Mouse (Mus musculus): Measurements from ENCODE around the gene Sirt7. TPM values are rescaled to one million over a fixed set of nuclear protein-coding genes. Genes with fewer than 3 reads are reported as not detected.

Gene Sirt7
- polyA plus RNA-seq, 1 experiment = 138 TPM

- peak within 1 kb of the TSS; percentile 90 for H3K4me3 ChIP-seq (replicated peaks; ENCODE audit: control insufficient read depth, low read depth, low read length)
- TF ChIP-seq CTCF (IDR thresholded peaks at IDR 0.05; ENCODE audit: control insufficient read depth, insufficient read depth, low read length) (no peak; the same call in 1 of the 2 replicates), POLR2A (IDR thresholded peaks at IDR 0.05; ENCODE audit: borderline replicate concordance, control insufficient read depth, low read depth, low read length) (peak; percentile 65; the same call in 1 of the 2 replicates)
- H3K4me1 ChIP-seq (ENCODE audit: control insufficient read depth, insufficient read depth, low read length) = peaks cover 2% of the 10 kb centered on the region; the same call in 1 of the 2 replicates
- under 1% methylated on average over 56 of the region's 56 CpGs for WGBS
- peak within 1 kb of the TSS; percentile 58 for H3K27ac ChIP-seq (ENCODE audit: control insufficient read depth, insufficient read depth, low read depth, low read length, poor library complexity)
These were observed 7.4 kb downstream of the Sirt7 start, which contains the start of gene Pcyt2 for GRCm38 (mm10) chr11:120617519-120618112. Gene Pcyt2, minus strand, starts transcription at chr11:120617936.

- Histone ChIP-seq H3K4me1 (ENCODE audit: control insufficient read depth, insufficient read depth, low read length) (peaks cover 2% of the 10 kb centered on the region; the same call in 1 of the 2 replicates), H3K4me3 (replicated peaks; ENCODE audit: control insufficient read depth, low read depth, low read length) (peak overlapping the region; percentile 33), H3K27ac (ENCODE audit: control insufficient read depth, insufficient read depth, low read depth, low read length, poor library complexity) (no peak overlapping the region; the same call in 1 of the 2 replicates)
- WGBS = 36% methylated on average over 4 of the region's 4 CpGs
- no peak for TF ChIP-seq POLR2A (IDR thresholded peaks at IDR 0.05; ENCODE audit: borderline replicate concordance, control insufficient read depth, low read depth, low read length)
- TF ChIP-seq CTCF (IDR thresholded peaks at IDR 0.05; ENCODE audit: control insufficient read depth, insufficient read depth, low read length) = no peak
These were observed 8.3 kb downstream of the Sirt7 start for GRCm38 (mm10) chr11:120616617-120617294.

DNA sequence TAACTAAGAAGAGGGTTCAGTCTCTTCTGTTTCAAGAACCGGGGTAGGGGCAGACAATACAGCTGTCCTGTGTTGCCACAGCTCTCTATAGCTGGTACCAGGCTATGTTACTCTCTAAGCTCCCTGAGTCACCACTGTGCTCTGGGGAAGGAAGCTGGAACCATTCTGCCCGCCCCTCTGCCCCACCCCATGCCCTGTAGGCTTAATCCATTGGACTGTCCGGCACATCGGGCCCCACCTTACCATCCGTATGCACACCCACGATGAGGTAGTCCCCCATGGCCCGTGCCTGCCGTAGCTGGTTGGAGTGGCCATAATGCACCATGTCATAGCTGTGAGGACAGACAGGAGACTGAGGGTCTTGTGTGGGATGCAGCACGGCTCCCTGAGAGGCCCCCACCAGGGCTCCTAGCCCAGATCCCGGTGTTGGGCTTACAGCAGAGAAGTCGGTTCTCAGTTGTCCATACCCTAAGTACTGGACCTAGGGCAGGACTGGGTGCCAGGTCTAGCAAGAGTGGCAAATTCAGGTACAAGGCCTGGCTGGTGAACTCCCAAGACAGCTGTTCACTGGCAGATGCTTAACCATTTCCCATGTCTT is 9.3 kb downstream of the Sirt7 start:
- WGBS = 86% methylated on average over 11 of the region's 11 CpGs
- no peak overlapping the region for H3K4me3 ChIP-seq (replicated peaks; ENCODE audit: control insufficient read depth, low read depth, low read length)
- no peak overlapping the region for H3K27ac ChIP-seq (ENCODE audit: control insufficient read depth, insufficient read depth, low read depth, low read length, poor library complexity)
- peaks cover 2% of the 10 kb centered on the region; the same call in 1 of the 2 replicates for H3K4me1 ChIP-seq (ENCODE audit: control insufficient read depth, insufficient read depth, low read length)
- TF ChIP-seq CTCF (IDR thresholded peaks at IDR 0.05; ENCODE audit: control insufficient read depth, insufficient read depth, low read length) (no peak), POLR2A (IDR thresholded peaks at IDR 0.05; ENCODE audit: borderline replicate concordance, control insufficient read depth, low read depth, low read length) (no peak)

DNA sequence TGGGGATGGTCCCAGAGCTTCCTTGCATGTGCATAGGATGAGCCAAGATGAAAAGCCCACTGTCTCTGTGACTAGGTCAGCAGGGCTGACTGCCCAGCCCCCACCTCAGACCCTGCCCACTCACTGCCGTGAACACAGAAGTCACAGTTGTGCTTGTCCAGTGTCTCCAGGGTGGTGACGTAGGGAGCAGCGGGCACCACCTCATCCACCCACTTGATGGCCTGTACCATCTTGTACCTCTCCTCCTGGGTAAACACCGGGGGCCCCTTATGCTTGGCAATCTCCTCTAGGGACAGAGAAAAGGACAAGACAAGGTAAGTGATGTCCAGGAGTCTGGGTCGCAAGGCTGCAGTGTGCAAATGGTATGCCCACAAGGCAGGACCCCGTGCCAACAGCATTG is 9.9 kb downstream of the Sirt7 start:
- 90% methylated on average over 6 of the region's 6 CpGs for WGBS

DNA sequence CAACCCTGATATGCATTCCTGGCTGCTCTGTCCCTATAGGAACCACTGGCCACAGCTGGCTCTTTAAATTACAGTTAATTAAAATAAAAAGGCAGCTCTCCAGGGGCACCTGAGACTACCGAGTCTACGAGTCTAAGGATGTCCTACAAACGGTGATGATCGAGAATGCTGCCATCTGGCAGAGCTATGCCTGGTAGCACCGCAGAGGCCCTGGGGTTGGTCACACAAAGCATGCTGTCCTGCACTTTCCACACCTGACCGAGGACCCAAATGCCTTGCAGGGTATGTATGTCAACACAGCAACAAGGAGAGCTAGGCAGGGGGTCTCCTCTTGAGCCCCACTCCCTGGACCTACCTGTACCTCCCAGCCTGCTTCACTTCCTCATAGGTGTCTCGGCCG is 11.1 kb downstream of the Sirt7 start:
- WGBS = 84% methylated on average over 8 of the region's 8 CpGs
- TF ChIP-seq POLR2A (IDR thresholded peaks at IDR 0.05; ENCODE audit: borderline replicate concordance, control insufficient read depth, low read depth, low read length) (no peak), CTCF (IDR thresholded peaks at IDR 0.05; ENCODE audit: control insufficient read depth, insufficient read depth, low read length) (no peak)
- Histone ChIP-seq H3K27ac (ENCODE audit: control insufficient read depth, insufficient read depth, low read depth, low read length, poor library complexity) (no peak overlapping the region), H3K4me3 (replicated peaks; ENCODE audit: control insufficient read depth, low read depth, low read length) (no peak overlapping the region), H3K4me1 (ENCODE audit: control insufficient read depth, insufficient read depth, low read length) (peaks cover 2% of the 10 kb centered on the region; the same call in 1 of the 2 replicates)

More for the DNA sequence above, 9.9 kb downstream of the Sirt7 start:
- Histone ChIP-seq H3K4me1 (ENCODE audit: control insufficient read depth, insufficient read depth, low read length) (peaks cover 2% of the 10 kb centered on the region; the same call in 1 of the 2 replicates), H3K27ac (ENCODE audit: control insufficient read depth, insufficient read depth, low read depth, low read length, poor library complexity) (no peak overlapping the region), H3K4me3 (replicated peaks; ENCODE audit: control insufficient read depth, low read depth, low read length) (no peak overlapping the region)
- TF ChIP-seq POLR2A (IDR thresholded peaks at IDR 0.05; ENCODE audit: borderline replicate concordance, control insufficient read depth, low read depth, low read length) (no peak), CTCF (IDR thresholded peaks at IDR 0.05; ENCODE audit: control insufficient read depth, insufficient read depth, low read length) (no peak)

DNA sequence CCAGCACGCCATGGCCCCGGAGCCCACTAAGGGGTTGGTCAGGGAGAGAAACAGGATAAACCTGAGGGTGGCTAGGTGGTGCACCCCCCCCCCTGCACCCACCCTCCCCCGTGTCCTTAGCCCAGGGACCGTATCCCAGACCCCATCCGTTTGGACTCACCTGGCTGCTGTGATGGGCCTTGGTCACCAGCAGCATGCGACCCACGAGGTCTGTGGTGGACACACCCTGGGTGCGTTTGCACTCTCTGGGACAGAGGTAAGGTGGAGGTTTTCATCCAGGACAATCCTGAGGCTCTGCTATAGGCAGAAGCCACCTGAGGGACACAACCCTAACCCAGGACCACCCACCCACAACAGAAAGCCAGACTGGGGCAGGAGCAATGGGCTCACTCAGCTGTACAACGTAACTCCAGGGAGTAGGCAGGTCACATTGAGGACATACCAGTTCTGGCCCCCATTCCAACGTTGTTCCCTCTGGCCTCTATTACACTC is 11.5 kb downstream of the Sirt7 start:
- Histone ChIP-seq H3K27ac (ENCODE audit: control insufficient read depth, insufficient read depth, low read depth, low read length, poor library complexity) (no peak overlapping the region), H3K4me1 (ENCODE audit: control insufficient read depth, insufficient read depth, low read length) (peaks cover 2% of the 10 kb centered on the region; the same call in 1 of the 2 replicates), H3K4me3 (replicated peaks; ENCODE audit: control insufficient read depth, low read depth, low read length) (no peak overlapping the region)
- TF ChIP-seq CTCF (IDR thresholded peaks at IDR 0.05; ENCODE audit: control insufficient read depth, insufficient read depth, low read length) (no peak), POLR2A (IDR thresholded peaks at IDR 0.05; ENCODE audit: borderline replicate concordance, control insufficient read depth, low read depth, low read length) (no peak)
- WGBS = 88% methylated on average over 10 of the region's 10 CpGs

DNA sequence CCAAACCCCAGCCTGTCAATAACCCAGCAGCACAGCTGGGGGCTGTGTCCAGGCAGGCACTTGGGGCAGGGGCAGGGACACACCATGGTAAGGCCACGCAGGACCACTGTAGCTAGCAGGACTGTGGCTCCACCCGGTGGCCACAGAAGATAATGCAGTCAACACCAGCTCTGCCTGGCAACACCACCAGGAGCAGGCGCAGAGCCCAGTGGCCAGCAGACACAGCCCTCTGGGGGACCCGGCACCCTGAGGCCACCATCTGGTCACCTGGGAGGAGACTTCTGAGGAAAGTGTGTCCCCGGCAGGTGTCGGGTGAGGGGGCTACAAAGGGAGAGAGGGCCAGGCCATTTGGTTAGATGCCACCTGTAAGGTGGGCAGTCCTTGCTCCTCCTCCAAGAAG is 12.3 kb downstream of the Sirt7 start:
- Histone ChIP-seq H3K4me1 (ENCODE audit: control insufficient read depth, insufficient read depth, low read length) (peaks cover 2% of the 10 kb centered on the region; the same call in 1 of the 2 replicates), H3K4me3 (replicated peaks; ENCODE audit: control insufficient read depth, low read depth, low read length) (no peak overlapping the region), H3K27ac (ENCODE audit: control insufficient read depth, insufficient read depth, low read depth, low read length, poor library complexity) (no peak overlapping the region)
- WGBS = 49% methylated on average over 6 of the region's 6 CpGs
- peak; percentile 95 for TF ChIP-seq CTCF (IDR thresholded peaks at IDR 0.05; ENCODE audit: control insufficient read depth, insufficient read depth, low read length)
- no peak for TF ChIP-seq POLR2A (IDR thresholded peaks at IDR 0.05; ENCODE audit: borderline replicate concordance, control insufficient read depth, low read depth, low read length)
